Mouse (Mus musculus): ENCODE data around the gene Hspb7. TPM values are rescaled to one million over a fixed set of nuclear protein-coding genes. Genes with fewer than 3 reads are reported as not detected.

Gene Hspb7
- polyA plus RNA-seq, 1 experiment = 0.30 TPM

DNA sequence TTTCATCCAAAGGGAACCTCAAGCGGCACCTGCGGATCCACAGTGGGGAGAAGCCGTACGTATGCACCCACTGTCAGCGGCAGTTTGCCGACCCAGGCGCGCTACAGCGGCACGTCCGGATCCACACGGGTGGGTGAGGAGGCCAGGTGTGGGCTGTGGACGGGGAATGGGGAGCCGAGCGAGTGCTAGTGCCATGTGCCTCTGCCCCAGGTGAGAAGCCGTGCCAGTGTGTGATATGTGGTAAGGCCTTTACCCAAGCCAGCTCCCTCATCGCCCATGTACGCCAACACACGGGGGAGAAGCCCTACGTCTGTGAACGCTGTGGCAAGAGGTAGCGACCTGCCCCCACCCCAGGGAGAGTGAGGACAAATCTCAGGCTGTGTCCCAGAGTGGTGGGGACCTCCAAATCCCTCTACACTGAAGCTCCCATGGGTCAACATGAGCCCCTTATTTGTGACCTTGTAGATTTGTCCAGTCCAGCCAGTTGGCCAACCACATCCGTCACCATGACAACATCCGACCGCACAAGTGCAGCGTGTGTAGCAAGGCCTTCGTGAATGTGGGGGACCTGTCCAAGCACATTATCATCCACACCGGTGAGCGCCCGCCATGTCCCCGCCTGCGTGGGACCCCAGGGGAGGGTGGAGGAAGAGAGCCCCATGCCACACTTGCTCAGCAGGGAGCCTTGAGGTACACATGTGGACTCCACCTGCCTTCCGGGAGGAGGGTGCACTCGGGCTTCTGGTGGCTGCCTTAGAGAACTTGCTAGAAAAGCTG, 45.1 kb downstream of the Hspb7 start:
- Histone ChIP-seq H3K36me3 (ENCODE audit: control insufficient read depth, insufficient read depth) (peaks cover 49% of the 10 kb centered on the region), H3K79me2 (ENCODE audit: control insufficient read depth, insufficient read depth) (peaks cover under 1% of the 10 kb centered on the region), H3K4me3 (ENCODE audit: insufficient read depth, poor library complexity, severe bottlenecking) (no peak overlapping the region), H3ac (ENCODE audit: control insufficient read depth, insufficient read length, low read depth) (no peak overlapping the region), H3K79me3 (ENCODE audit: low read depth) (no peaks in the 10 kb centered on the region), H3K27me3 (ENCODE audit: control insufficient read depth, insufficient read depth, insufficient read length) (no peaks in the 10 kb centered on the region)
- TF ChIP-seq CTCF (IDR thresholded peaks at IDR 0.05; ENCODE audit: control insufficient read depth, insufficient read depth, insufficient read length) (no peak), MAX (IDR thresholded peaks at IDR 0.05) (no peak), MYOG (IDR thresholded peaks at IDR 0.05; ENCODE audit: control insufficient read depth, extremely low read depth, insufficient read length) (no peak), USF1 (IDR thresholded peaks at IDR 0.05; ENCODE audit: low read depth) (no peak), CEBPB (IDR thresholded peaks at IDR 0.05; ENCODE audit: low read depth) (no peak), FOSL1 (IDR thresholded peaks at IDR 0.05; ENCODE audit: insufficient read depth, low read length, poor library complexity, severe bottlenecking) (no peak), MYOD1 (IDR thresholded peaks at IDR 0.05; ENCODE audit: control insufficient read depth, insufficient read length, low read depth) (no peak)

DNA sequence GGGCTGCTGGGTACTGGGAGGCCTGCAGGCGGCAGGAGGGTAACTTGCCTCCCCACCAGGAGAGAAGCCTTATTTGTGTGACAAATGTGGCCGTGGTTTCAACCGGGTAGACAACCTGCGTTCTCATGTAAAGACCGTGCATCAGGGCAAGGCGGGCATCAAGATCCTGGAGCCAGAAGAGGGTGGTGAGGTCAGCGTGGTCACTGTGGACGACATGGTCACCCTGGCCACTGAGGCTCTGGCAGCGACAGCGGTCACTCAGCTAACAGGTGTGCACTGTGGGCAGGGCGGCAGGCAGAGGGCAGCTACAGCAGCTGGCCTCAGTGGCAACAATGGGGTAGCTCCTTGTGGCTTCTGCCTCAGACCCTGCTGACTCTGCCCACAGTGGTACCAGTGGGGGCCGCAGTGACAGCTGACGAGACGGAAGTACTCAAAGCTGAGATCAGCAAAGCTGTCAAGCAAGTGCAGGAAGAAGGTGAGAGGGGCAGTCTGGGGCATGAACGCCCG, 45.8 kb downstream of the Hspb7 start:
- H3K79me3 ChIP-seq (ENCODE audit: low read depth) = no peaks in the 10 kb centered on the region
- H3K4me3 ChIP-seq (ENCODE audit: insufficient read depth, poor library complexity, severe bottlenecking) = no peak overlapping the region
- no peaks in the 10 kb centered on the region for H3K79me2 ChIP-seq (ENCODE audit: control insufficient read depth, insufficient read depth)
- H3K27me3 ChIP-seq (ENCODE audit: control insufficient read depth, insufficient read depth, insufficient read length) = no peaks in the 10 kb centered on the region
- TF ChIP-seq USF1 (IDR thresholded peaks at IDR 0.05; ENCODE audit: low read depth) (no peak), MAX (IDR thresholded peaks at IDR 0.05) (no peak), FOSL1 (IDR thresholded peaks at IDR 0.05; ENCODE audit: insufficient read depth, low read length, poor library complexity, severe bottlenecking) (no peak), MYOG (IDR thresholded peaks at IDR 0.05; ENCODE audit: control insufficient read depth, extremely low read depth, insufficient read length) (no peak), MYOD1 (IDR thresholded peaks at IDR 0.05; ENCODE audit: control insufficient read depth, insufficient read length, low read depth) (no peak), CTCF (IDR thresholded peaks at IDR 0.05; ENCODE audit: control insufficient read depth, insufficient read depth, insufficient read length) (no peak), CEBPB (IDR thresholded peaks at IDR 0.05; ENCODE audit: low read depth) (no peak)
- H3ac ChIP-seq (ENCODE audit: control insufficient read depth, insufficient read length, low read depth) = no peak overlapping the region
- H3K36me3 ChIP-seq (ENCODE audit: control insufficient read depth, insufficient read depth) = peaks cover 49% of the 10 kb centered on the region

DNA sequence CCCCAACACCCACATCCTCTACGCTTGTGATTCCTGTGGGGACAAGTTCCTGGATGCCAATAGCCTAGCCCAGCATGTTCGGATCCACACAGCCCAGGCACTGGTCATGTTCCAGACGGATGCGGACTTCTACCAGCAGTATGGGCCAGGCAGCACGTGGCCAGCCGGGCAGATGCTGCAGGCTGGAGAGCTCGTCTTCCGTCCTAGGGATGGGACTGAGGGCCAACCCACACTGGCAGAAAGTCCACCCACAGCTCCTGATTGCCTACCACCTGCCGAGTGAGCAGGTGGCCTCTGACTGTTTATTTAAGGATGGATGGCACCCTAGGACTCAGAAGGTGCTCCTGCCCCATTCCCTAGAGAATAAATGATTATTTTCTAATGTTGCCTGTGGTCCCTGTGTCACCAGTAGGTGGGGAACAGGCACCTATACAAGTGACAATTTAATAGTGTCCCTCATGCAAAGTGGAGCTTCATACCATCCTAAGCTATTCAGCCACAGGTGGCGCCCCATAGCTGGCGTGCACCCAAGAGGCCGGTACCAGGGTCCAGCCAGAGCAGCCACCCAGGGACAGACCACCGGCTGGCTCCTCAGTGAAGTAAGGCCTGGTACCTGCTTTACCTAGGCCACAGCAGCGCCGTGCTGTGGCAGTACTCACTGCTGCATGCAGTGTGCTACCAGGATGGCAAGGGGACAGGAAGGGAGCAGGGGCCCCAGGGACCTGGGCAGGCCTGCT, 46.4 kb downstream of the Hspb7 start:
- Histone ChIP-seq H3K36me3 (ENCODE audit: control insufficient read depth, insufficient read depth) (peaks cover 44% of the 10 kb centered on the region), H3ac (ENCODE audit: control insufficient read depth, insufficient read length, low read depth) (no peak overlapping the region)

DNA sequence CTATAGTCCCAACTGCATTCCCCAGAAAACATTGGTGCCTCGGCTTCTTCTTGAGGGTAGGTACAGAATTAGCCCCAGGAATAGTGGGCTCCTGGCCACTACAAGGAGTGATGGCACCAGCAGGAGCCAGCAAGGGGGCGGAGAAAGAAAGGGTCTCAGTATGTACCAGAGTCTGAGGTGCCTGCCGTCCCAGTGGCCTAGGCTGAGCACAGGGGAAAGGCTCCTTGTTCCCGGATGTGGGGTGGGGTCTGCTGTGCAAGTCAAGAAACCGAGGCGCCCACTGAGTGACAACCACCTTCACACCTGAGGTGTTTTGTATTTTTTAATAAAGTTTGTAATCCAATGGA, 47.0 kb downstream of the Hspb7 start:
- Histone ChIP-seq H3K79me3 (ENCODE audit: low read depth) (no peaks in the 10 kb centered on the region), H3K27me3 (ENCODE audit: control insufficient read depth, insufficient read depth, insufficient read length) (no peaks in the 10 kb centered on the region), H3K36me3 (ENCODE audit: control insufficient read depth, insufficient read depth) (peaks cover 41% of the 10 kb centered on the region), H3ac (ENCODE audit: control insufficient read depth, insufficient read length, low read depth) (no peak overlapping the region), H3K79me2 (ENCODE audit: control insufficient read depth, insufficient read depth) (no peaks in the 10 kb centered on the region), H3K4me3 (ENCODE audit: insufficient read depth, poor library complexity, severe bottlenecking) (no peak overlapping the region)
- TF ChIP-seq MAX (IDR thresholded peaks at IDR 0.05) (no peak), MYOD1 (IDR thresholded peaks at IDR 0.05; ENCODE audit: control insufficient read depth, insufficient read length, low read depth) (no peak), MYOG (IDR thresholded peaks at IDR 0.05; ENCODE audit: control insufficient read depth, extremely low read depth, insufficient read length) (no peak), USF1 (IDR thresholded peaks at IDR 0.05; ENCODE audit: low read depth) (no peak), CEBPB (IDR thresholded peaks at IDR 0.05; ENCODE audit: low read depth) (no peak), FOSL1 (IDR thresholded peaks at IDR 0.05; ENCODE audit: insufficient read depth, low read length, poor library complexity, severe bottlenecking) (no peak), CTCF (IDR thresholded peaks at IDR 0.05; ENCODE audit: control insufficient read depth, insufficient read depth, insufficient read length) (no peak)

More for the DNA sequence above, 46.4 kb downstream of the Hspb7 start:
- Histone ChIP-seq H3K27me3 (ENCODE audit: control insufficient read depth, insufficient read depth, insufficient read length) (no peaks in the 10 kb centered on the region), H3K79me3 (ENCODE audit: low read depth) (no peaks in the 10 kb centered on the region), H3K79me2 (ENCODE audit: control insufficient read depth, insufficient read depth) (no peaks in the 10 kb centered on the region), H3K4me3 (ENCODE audit: insufficient read depth, poor library complexity, severe bottlenecking) (no peak overlapping the region)
- TF ChIP-seq MYOD1 (IDR thresholded peaks at IDR 0.05; ENCODE audit: control insufficient read depth, insufficient read length, low read depth) (no peak), USF1 (IDR thresholded peaks at IDR 0.05; ENCODE audit: low read depth) (no peak), MYOG (IDR thresholded peaks at IDR 0.05; ENCODE audit: control insufficient read depth, extremely low read depth, insufficient read length) (no peak), CTCF (IDR thresholded peaks at IDR 0.05; ENCODE audit: control insufficient read depth, insufficient read depth, insufficient read length) (no peak), MAX (IDR thresholded peaks at IDR 0.05) (no peak), CEBPB (IDR thresholded peaks at IDR 0.05; ENCODE audit: low read depth) (no peak), FOSL1 (IDR thresholded peaks at IDR 0.05; ENCODE audit: insufficient read depth, low read length, poor library complexity, severe bottlenecking) (no peak)

DNA sequence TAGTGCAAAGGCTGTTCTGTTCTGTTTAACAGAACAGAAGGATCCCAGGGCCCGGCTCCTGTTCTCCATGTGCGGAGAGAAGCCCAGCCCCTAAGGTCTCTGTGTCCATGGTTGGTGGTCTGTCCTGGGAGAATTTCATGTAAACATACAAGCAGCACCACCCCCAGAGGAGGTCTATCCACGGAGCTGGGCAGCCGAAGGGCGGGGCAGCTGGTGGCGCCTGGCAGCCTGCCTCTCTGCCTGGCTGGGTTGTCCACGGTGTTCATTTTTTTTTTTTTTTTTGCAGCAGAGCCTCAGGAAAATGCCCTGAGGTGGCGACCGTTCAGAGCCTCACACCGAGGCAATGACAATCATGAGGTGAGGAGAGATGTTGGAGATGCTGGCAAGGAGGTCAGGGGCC, 48.0 kb downstream of the Hspb7 start:
- Histone ChIP-seq H3ac (ENCODE audit: control insufficient read depth, insufficient read length, low read depth) (no peak overlapping the region), H3K79me3 (ENCODE audit: low read depth) (no peaks in the 10 kb centered on the region), H3K79me2 (ENCODE audit: control insufficient read depth, insufficient read depth) (no peaks in the 10 kb centered on the region), H3K4me3 (ENCODE audit: insufficient read depth, poor library complexity, severe bottlenecking) (no peak overlapping the region), H3K36me3 (ENCODE audit: control insufficient read depth, insufficient read depth) (peaks cover 38% of the 10 kb centered on the region), H3K27me3 (ENCODE audit: control insufficient read depth, insufficient read depth, insufficient read length) (no peaks in the 10 kb centered on the region)
- TF ChIP-seq MAX (IDR thresholded peaks at IDR 0.05) (no peak), USF1 (IDR thresholded peaks at IDR 0.05; ENCODE audit: low read depth) (no peak), FOSL1 (IDR thresholded peaks at IDR 0.05; ENCODE audit: insufficient read depth, low read length, poor library complexity, severe bottlenecking) (no peak), CTCF (IDR thresholded peaks at IDR 0.05; ENCODE audit: control insufficient read depth, insufficient read depth, insufficient read length) (no peak), MYOG (IDR thresholded peaks at IDR 0.05; ENCODE audit: control insufficient read depth, extremely low read depth, insufficient read length) (no peak), MYOD1 (IDR thresholded peaks at IDR 0.05; ENCODE audit: control insufficient read depth, insufficient read length, low read depth) (no peak), CEBPB (IDR thresholded peaks at IDR 0.05; ENCODE audit: low read depth) (no peak)

Measured in C2C12 (cell line).